Comparison of ENCODE assay signal across 8 mouse cellular contexts in the genomic region with DNA sequence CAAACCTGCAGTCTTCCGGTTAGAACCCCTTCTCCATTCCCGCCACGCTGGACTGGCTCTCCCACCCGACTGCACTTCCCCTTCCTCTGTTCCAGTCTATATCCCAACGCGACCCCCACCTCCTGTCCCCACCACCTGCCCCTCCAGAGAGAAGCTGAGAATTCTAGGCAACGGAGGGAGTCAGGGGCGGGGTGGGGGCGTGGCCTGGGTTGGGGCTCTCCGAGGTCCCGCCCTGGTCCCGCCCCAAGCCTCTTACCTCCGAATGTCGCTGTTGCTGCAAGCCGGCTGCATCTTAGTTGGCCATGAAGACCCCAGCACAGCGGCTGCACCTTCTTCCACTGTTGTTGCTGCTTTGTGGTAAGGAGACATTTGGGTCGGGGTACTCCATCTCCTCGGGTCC. TPM values are rescaled to one million over a fixed set of nuclear protein-coding genes. Genes with fewer than 3 reads are reported as not detected.
A peak's percentile ranks its signal among the peaks of the same experiment; 100 is the strongest.
DNase-seq lines count a peak whose midpoint lies in the region; ATAC-seq and TF ChIP-seq lines count a peak whose summit lies in the region.

A gene (plus strand): TSS at position 251 of the 400 bp plus-strand sequence.

- no peaks in the 10 kb centered on the region for H3K36me3 ChIP-seq in megakaryocyte, embryonic 14.5 days (replicated peaks; ENCODE audit: low read length)
- H3K36me3 ChIP-seq in forebrain, embryonic 12.5 days (replicated peaks), result no peaks in the 10 kb centered on the region
- no peaks in the 10 kb centered on the region for H3K36me3 ChIP-seq in intestine, postnatal 0 days (ENCODE audit: control insufficient read depth, insufficient read depth)
- no peaks in the 10 kb centered on the region for H3K36me3 ChIP-seq in lung, embryonic 16.5 days (ENCODE audit: control insufficient read depth, insufficient read depth, low read length)
- H3K36me3 ChIP-seq in stomach, embryonic 15.5 days, result no peaks in the 10 kb centered on the region

- H3K4me2 ChIP-seq in forebrain, embryonic 12.5 days, result peak within 1 kb of the TSS; percentile 78
- peak within 1 kb of the TSS; percentile 72 for H3K4me2 ChIP-seq in intestine, postnatal 0 days (replicated peaks; ENCODE audit: low read depth)
- peak within 1 kb of the TSS; percentile 67 for H3K4me2 ChIP-seq in lung, embryonic 16.5 days (ENCODE audit: low read depth, low read length)
- H3K4me2 ChIP-seq in stomach, embryonic 15.5 days, result peak within 1 kb of the TSS; percentile 83

- no peak within 1 kb of the TSS for H3K27ac ChIP-seq in forebrain, embryonic 12.5 days
- H3K27ac ChIP-seq in intestine, postnatal 0 days (ENCODE audit: low read depth, low read length), result no peak within 1 kb of the TSS
- no peak within 1 kb of the TSS for H3K27ac ChIP-seq in lung, embryonic 16.5 days (ENCODE audit: low read length)
- no peak within 1 kb of the TSS for H3K27ac ChIP-seq in stomach, embryonic 15.5 days

- H3K4me3 ChIP-seq in megakaryocyte, embryonic 14.5 days (replicated peaks), result peak within 1 kb of the TSS; percentile 89
- H3K4me3 ChIP-seq in forebrain, embryonic 12.5 days (replicated peaks), result peak within 1 kb of the TSS; percentile 43
- H3K4me3 ChIP-seq in intestine, postnatal 0 days (ENCODE audit: low read depth, low read length), result peak within 1 kb of the TSS; percentile 31
- H3K4me3 ChIP-seq in lung, embryonic 16.5 days (ENCODE audit: low read length), result peak within 1 kb of the TSS; percentile 45
- peak within 1 kb of the TSS; percentile 44 for H3K4me3 ChIP-seq in stomach, embryonic 15.5 days (replicated peaks)

- DNase-seq in c-Kit-positive CD71-negative TER-119-negative erythroid progenitor cells, embryonic 14.5 days (ENCODE audit: low read depth), result peak; percentile 46
- no peak for DNase-seq in gastrocnemius, postnatal 25 days

- H3K27me3 ChIP-seq in megakaryocyte, embryonic 14.5 days (replicated peaks), result peaks cover 57% of the 10 kb centered on the region
- peaks cover 23% of the 10 kb centered on the region for H3K27me3 ChIP-seq in forebrain, embryonic 12.5 days
- no peaks in the 10 kb centered on the region for H3K27me3 ChIP-seq in intestine, postnatal 0 days (replicated peaks; ENCODE audit: control insufficient read depth, insufficient read depth, low read length)
- no peaks in the 10 kb centered on the region; the same call in 1 of the 2 replicates for H3K27me3 ChIP-seq in lung, embryonic 16.5 days (ENCODE audit: control insufficient read depth, insufficient read depth, low read depth, low read length)
- no peaks in the 10 kb centered on the region for H3K27me3 ChIP-seq in stomach, embryonic 15.5 days (replicated peaks)

- WGBS in forebrain, embryonic 12.5 days, result 0% methylated on average over 18 of the region's 18 CpGs
- under 1% methylated on average over 18 of the region's 18 CpGs for whole genome bisulfite sequencing in intestine, postnatal 0 days
- WGBS in lung, embryonic 16.5 days, result under 1% methylated on average over 18 of the region's 18 CpGs
- WGBS in stomach, embryonic 15.5 days, result under 1% methylated on average over 18 of the region's 18 CpGs

- H3K9me3 ChIP-seq in megakaryocyte, embryonic 14.5 days, result no peaks in the 10 kb centered on the region
- no peaks in the 10 kb centered on the region for H3K9me3 ChIP-seq in forebrain, embryonic 12.5 days
- H3K9me3 ChIP-seq in intestine, postnatal 0 days (ENCODE audit: control insufficient read depth), result no peaks in the 10 kb centered on the region
- H3K9me3 ChIP-seq in lung, embryonic 16.5 days (ENCODE audit: control insufficient read depth, low read length), result no peaks in the 10 kb centered on the region
- no peaks in the 10 kb centered on the region for H3K9me3 ChIP-seq in stomach, embryonic 15.5 days

- no peak for ATAC-seq in megakaryocyte, adult 5-6 weeks (ENCODE audit: poor library complexity, severe bottlenecking)
- ATAC-seq in forebrain, embryonic 12.5 days (ENCODE audit: low FRiP score), result peak; percentile 84
- 0 out of 2 replicates have a peak, but pooled peaks have one; percentile 26 for ATAC-seq in intestine, postnatal 0 days
- peak; percentile 62; the same call in 1 of the 2 replicates for ATAC-seq in lung, embryonic 16.5 days (ENCODE audit: low read depth)
- ATAC-seq in stomach, embryonic 15.5 days (ENCODE audit: insufficient read depth, low FRiP score, low read depth), result peak; percentile 70

- TF ChIP-seq CTCF in intestine, postnatal 0 days (IDR thresholded peaks at IDR 0.05; ENCODE audit: low read depth), result no peak

- H3K4me1 ChIP-seq in megakaryocyte, embryonic 14.5 days, result peaks cover 9% of the 10 kb centered on the region
- peaks cover 9% of the 10 kb centered on the region for H3K4me1 ChIP-seq in forebrain, embryonic 12.5 days
- no peaks in the 10 kb centered on the region for H3K4me1 ChIP-seq in intestine, postnatal 0 days (replicated peaks; ENCODE audit: control insufficient read depth, insufficient read depth, low read length)
- H3K4me1 ChIP-seq in lung, embryonic 16.5 days (replicated peaks; ENCODE audit: control insufficient read depth, insufficient read depth, low read length), result no peaks in the 10 kb centered on the region
- H3K4me1 ChIP-seq in stomach, embryonic 15.5 days, result peaks cover 8% of the 10 kb centered on the region; the same call in 1 of the 2 replicates

- H3K9ac ChIP-seq in forebrain, embryonic 12.5 days, result peak within 1 kb of the TSS; percentile 42
- peak within 1 kb of the TSS; percentile 18; the same call in 1 of the 2 replicates for H3K9ac ChIP-seq in intestine, postnatal 0 days (ENCODE audit: low read depth, low read length)
- H3K9ac ChIP-seq in lung, embryonic 16.5 days (ENCODE audit: low read length), result peak within 1 kb of the TSS; percentile 46
- H3K9ac ChIP-seq in stomach, embryonic 15.5 days, result no peak within 1 kb of the TSS

RNA-seq across cellular contexts. Expression of the gene that starts here (rescaled TPM):
- not detected in 2 replicates for polyA plus RNA-seq in megakaryocyte, embryonic 14.5 days (2012; ENCODE audit: insufficient read depth, low replicate concordance)
- 0.30 TPM in 1 of 2 replicates, not detected in the other for total RNA-seq in megakaryocyte, adult 5-6 weeks (2015)
- total RNA-seq in megakaryocyte, adult 5-6 weeks (2017), result 0.11 TPM in 1 of 2 replicates, not detected in the other
- polyA plus RNA-seq in forebrain, embryonic 12.5 days (2016; fragmentation: Nextera tagmentation; extraction: Ambion mirVana), result 2.5 and 3.1 TPM in 2 replicates
- 2.8 and 2.9 TPM in 2 replicates for polyA plus RNA-seq in intestine, postnatal 0 days (2015; fragmentation: Nextera tagmentation; extraction: Ambion mirVana)
- 0.93 and 1.8 TPM in 2 replicates for polyA plus RNA-seq in lung, embryonic 16.5 days (2015; fragmentation: Nextera tagmentation; extraction: Ambion mirVana)
- 7.0 and 8.3 TPM in 2 replicates for polyA plus RNA-seq in stomach, embryonic 15.5 days (2015; fragmentation: Nextera tagmentation; extraction: Ambion mirVana)
- under 1 TPM; 0.29 to 0.72 TPM for total RNA-seq in gastrocnemius, postnatal 25 days (2021)

Comparison
In these comparisons a context has a peak if more than half of its experiments do, and no peak if none do; other contexts are left out.
1. H3K4me3 ChIP-seq: peak in every context shown above with its lines; median percentile 89 in megakaryocyte, embryonic 14.5 days; 45 in lung, embryonic 16.5 days; 44 in stomach, embryonic 15.5 days; 43 in forebrain, embryonic 12.5 days; 31 in intestine, postnatal 0 days.